Mouse (Mus musculus): ENCODE data around the gene Pou6f1. TPM values are rescaled to one million over a fixed set of nuclear protein-coding genes. Genes with fewer than 3 reads are reported as not detected.

The Pou6f1 gene
- total and polyA plus RNA-seq, 3 experiments = 1.7 to 9.1 (median 7.4) TPM

DNA sequence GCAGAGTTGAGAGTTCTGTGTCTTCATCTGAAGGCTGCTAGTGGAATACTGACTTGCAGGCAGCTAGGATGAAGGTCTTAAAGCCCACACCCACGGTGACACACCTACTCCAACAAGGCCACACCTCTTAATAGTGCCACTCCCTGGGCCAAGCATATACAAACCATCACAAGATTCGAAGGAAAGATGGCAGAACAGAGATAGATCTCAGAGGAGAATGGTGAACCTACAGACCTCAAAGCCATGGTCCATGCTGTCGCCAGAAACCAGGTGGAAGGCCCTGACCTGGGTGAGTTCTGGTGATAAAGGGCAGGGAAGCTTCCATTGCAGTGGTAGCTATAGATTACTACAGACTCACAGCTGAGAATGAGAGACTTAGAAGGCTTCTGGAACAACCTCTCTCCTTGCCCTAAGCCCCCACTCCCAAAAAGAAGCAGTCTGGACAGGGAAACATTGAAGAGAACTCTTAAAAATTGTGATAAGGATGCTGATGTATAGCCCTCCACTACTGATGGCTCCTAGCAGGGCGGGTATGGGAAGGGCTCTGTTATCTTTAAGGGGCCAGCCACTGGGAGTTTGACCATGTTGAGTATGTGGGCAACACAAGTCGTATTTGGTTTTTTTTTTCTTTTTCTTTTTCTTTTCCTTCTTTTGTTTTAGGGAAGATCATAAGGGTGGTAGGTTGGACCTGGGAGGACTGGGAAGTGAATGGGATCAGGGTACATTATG lies 41.9 kb downstream of the Pou6f1 start:
- Histone ChIP-seq H3K4me3 (replicated peaks in 1 of 3; ENCODE audit: low read depth in 2 of 3, low read length in 2 of 3, poor library complexity in 1 of 3) (no peak overlapping the region), H3K4me2 (ENCODE audit: insufficient read depth, low read depth, poor library complexity, severe bottlenecking) (no peak overlapping the region)
- dilution Hi-C loops (cut with MboI; ENCODE audit: extremely low pct_ligation_motif_present, extremely low pct_unique_long_range_greater_than_20kb, low sequenced_read_pairs) = no loop called here

DNA sequence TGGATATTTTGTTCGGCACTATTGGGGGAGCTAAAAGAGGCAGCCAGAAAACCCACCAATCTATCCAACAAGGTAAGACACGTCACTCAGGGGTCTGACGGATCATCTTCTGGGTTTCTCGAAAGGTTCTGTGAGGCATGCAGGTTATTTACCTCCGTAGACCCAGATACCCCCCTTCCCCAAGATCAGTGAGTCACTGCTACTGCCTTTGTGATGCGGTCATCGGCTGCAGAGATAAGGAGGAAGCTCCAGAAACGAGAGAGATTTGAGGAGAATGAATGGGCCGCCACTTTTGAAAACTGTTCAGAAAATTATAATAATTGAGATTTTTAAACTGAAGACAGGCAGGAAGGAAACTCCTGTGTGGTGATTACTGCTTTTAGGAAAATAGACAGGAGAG lies 43.4 kb downstream of the Pou6f1 start:
- Histone ChIP-seq H3K27me3 (replicated peaks) (peaks cover 10% of the 10 kb centered on the region), H3K9ac (ENCODE audit: insufficient read depth, low read depth) (no peak overlapping the region), H3K36me3 (replicated peaks in 1 of 2; ENCODE audit: control insufficient read depth in 1 of 2, insufficient read depth in 1 of 2, low read length in 1 of 2) (no peaks in the 10 kb centered on the region), H3K27ac (ENCODE audit: insufficient read depth, low read depth) (no peak overlapping the region), H3K9me3 (replicated peaks; ENCODE audit: low read length) (peaks cover 6% of the 10 kb centered on the region), H3K79me2 (replicated peaks; ENCODE audit: control insufficient read depth, extremely low read depth, insufficient read depth, poor library complexity, severe bottlenecking) (no peaks in the 10 kb centered on the region), H3K4me2 (ENCODE audit: insufficient read depth, low read depth, poor library complexity, severe bottlenecking) (no peak overlapping the region), H3K4me1 (ENCODE audit: control insufficient read depth in 1 of 2, insufficient read depth in 2 of 2) (peaks cover 0 to 6% of the 10 kb centered on the region in 2 experiments; a peak in 2 of 4 replicates), H3K4me3 (replicated peaks in 1 of 3; ENCODE audit: low read depth in 2 of 3, low read length in 2 of 3, poor library complexity in 1 of 3) (no peak overlapping the region)
- DNase-seq (ENCODE audit: extremely low read depth) = no peak
- dilution Hi-C loops (cut with MboI; ENCODE audit: extremely low pct_ligation_motif_present, extremely low pct_unique_long_range_greater_than_20kb, low sequenced_read_pairs) (no loop called here), in situ Hi-C loops (cut with MboI; ENCODE audit: low pct_ligation_motif_present, low pct_unique_long_range_greater_than_20kb, low sequenced_read_pairs) (no loop called here)
- TF ChIP-seq IRF4 (IDR thresholded peaks at IDR 0.05; ENCODE audit: low read depth, low read length) (no peak), POLR2AphosphoS2 (IDR thresholded peaks at IDR 0.05; ENCODE audit: low read depth, low read length) (no peak), TBP (conservative IDR thresholded peaks at IDR 0.05; ENCODE audit: low read depth, low read length) (no peak), E2F4 (IDR thresholded peaks at IDR 0.05; ENCODE audit: insufficient replicate concordance, low read depth, low read length) (no peak), ZNF384 (IDR thresholded peaks at IDR 0.05; ENCODE audit: low read depth, low read length) (no peak), MAZ (IDR thresholded peaks at IDR 0.05; ENCODE audit: low read depth, low read length) (no peak), RAD21 (IDR thresholded peaks at IDR 0.05; ENCODE audit: low read depth, low read length) (no peak), USF2 (conservative IDR thresholded peaks at IDR 0.05; ENCODE audit: low read depth, low read length) (no peak), PAX5 (IDR thresholded peaks at IDR 0.05; ENCODE audit: low read length) (no peak), SMC3 (IDR thresholded peaks at IDR 0.05; ENCODE audit: low read depth, low read length) (no peak), ELF1 (IDR thresholded peaks at IDR 0.05; ENCODE audit: low read depth, low read length) (no peak), KAT2A (IDR thresholded peaks at IDR 0.05; ENCODE audit: insufficient replicate concordance, low read length) (no peak), EP300 (IDR thresholded peaks at IDR 0.05; ENCODE audit: low read length) (no peak), USF1 (IDR thresholded peaks at IDR 0.05; ENCODE audit: low read depth, low read length) (no peak), NELFE (IDR thresholded peaks at IDR 0.05; ENCODE audit: low read depth, low read length) (no peak), UBTF (IDR thresholded peaks at IDR 0.05; ENCODE audit: low read depth, low read length) (no peak), MXI1 (IDR thresholded peaks at IDR 0.05; ENCODE audit: low read depth, low read length) (no peak), MYC (IDR thresholded peaks at IDR 0.05; ENCODE audit: low read depth, low read length) (no peak), JUND (conservative IDR thresholded peaks at IDR 0.05; ENCODE audit: low read depth, low read length) (no peak)

More for the DNA sequence above, 41.9 kb downstream of the Pou6f1 start:
- Histone ChIP-seq H3K27me3 (replicated peaks) (peaks cover 10% of the 10 kb centered on the region), H3K27ac (ENCODE audit: insufficient read depth, low read depth) (no peak overlapping the region), H3K9me3 (replicated peaks; ENCODE audit: low read length) (peaks cover 6% of the 10 kb centered on the region), H3K9ac (ENCODE audit: insufficient read depth, low read depth) (no peak overlapping the region), H3K79me2 (replicated peaks; ENCODE audit: control insufficient read depth, extremely low read depth, insufficient read depth, poor library complexity, severe bottlenecking) (no peaks in the 10 kb centered on the region), H3K4me1 (ENCODE audit: control insufficient read depth in 1 of 2, insufficient read depth in 2 of 2) (no peaks in the 10 kb centered on the region), H3K36me3 (replicated peaks in 1 of 2; ENCODE audit: control insufficient read depth in 1 of 2, insufficient read depth in 1 of 2, low read length in 1 of 2) (no peaks in the 10 kb centered on the region)
- in situ Hi-C loops (cut with MboI; ENCODE audit: low pct_ligation_motif_present, low pct_unique_long_range_greater_than_20kb, low sequenced_read_pairs) = no loop called here
- TF ChIP-seq EP300 (IDR thresholded peaks at IDR 0.05; ENCODE audit: low read length) = no peak
- no peak for DNase-seq (ENCODE audit: extremely low read depth)

Measured in CH12.LX (cell line).